Mouse (Mus musculus) adrenal gland, postnatal 25 days (tissue): ENCODE data around the gene Ldb1. TPM values are rescaled to one million over a fixed set of nuclear protein-coding genes. Genes with fewer than 3 reads are reported as not detected.

ENCODE experiments used
- total RNA-seq: library from RNA; stranded (reverse); gene quantifications from 2 replicates; pipeline ENCODE4 v1.2.3, GENCODE M21; 2021

Ldb1 gene
- total RNA-seq, 1 experiment from 2014 or later = 94.9 TPM

Other genes with a start within 250 kb of the Ldb1 start
- 0.27 TPM in 1 of 2 replicates, not detected in the other for gene Kcnip2, start 229.2 kb downstream of the Ldb1 start, total RNA-seq
- gene Armh3, start 46.7 kb downstream of the Ldb1 start, total RNA-seq = 16.9 and 19.7 TPM in 2 replicates
- 19.9 and 26.3 TPM in 2 replicates for gene Hps6, start 41.7 kb downstream of the Ldb1 start, total RNA-seq
- gene Pprc1, start 328 bp downstream of the Ldb1 start, total RNA-seq = 25.7 and 32.7 TPM in 2 replicates
- 43.4 and 54.5 TPM in 2 replicates for gene Nolc1, start 30.6 kb upstream of the Ldb1 start, total RNA-seq
- 4.7 and 10.9 TPM in 2 replicates for gene Elovl3, start 86.7 kb upstream of the Ldb1 start, total RNA-seq
- gene Pitx3, start 103.1 kb upstream of the Ldb1 start, total RNA-seq = not detected in 2 replicates
- 76.8 and 97.2 TPM in 2 replicates for gene Gbf1, start 107.3 kb upstream of the Ldb1 start, total RNA-seq